Mouse (Mus musculus) heart, embryonic 16.5 days (tissue): ENCODE data around the gene Zg16. TPM values are rescaled to one million over a fixed set of nuclear protein-coding genes. Genes with fewer than 3 reads are reported as not detected.
A peak's percentile ranks its signal among the peaks of the same experiment; 100 is the strongest.
"Not testable (repeated sequence)": the region's sequence is repeated elsewhere in the genome, so short reads cannot be mapped to it uniquely, and the experiment has no call there.

Experiments used
- ATAC-seq: fragments of 200-750 bp; cut with Nextera tagmentation; replicated peaks from 2 replicates; pipeline ENCODE4 v1.8.0; 2017; ENCODE audit warnings: moderate number of reproducible peaks; ENCODE audit not compliant: insufficient read depth, low FRiP score; ENCODE audit errors: extremely low read depth
- H3K27ac ChIP-seq: fragments of 300-500 bp; sonication (generic); 2 replicates; pipeline ENCODE4 v1.5.1; 2014; ENCODE audit warnings: mild to moderate bottlenecking, low read length, control low read depth, moderate library complexity
- H3K27me3 ChIP-seq: fragments of 300-500 bp; sonication (generic); 2 replicates; pipeline ENCODE4 v1.6.1; 2014; ENCODE audit warnings: low read length, mixed read lengths; ENCODE audit not compliant: control insufficient read depth, insufficient read depth
- H3K36me3 ChIP-seq: fragments of 300-500 bp; sonication (generic); 2 replicates; pipeline ENCODE4 v1.6.1; 2014; ENCODE audit not compliant: control insufficient read depth, insufficient read depth
- H3K4me1 ChIP-seq: fragments of 300-500 bp; sonication (generic); 2 replicates; pipeline ENCODE4 v1.6.1; 2014; ENCODE audit warnings: low read length, mixed read lengths; ENCODE audit not compliant: control insufficient read depth, insufficient read depth
- H3K4me2 ChIP-seq: fragments of 300-500 bp; sonication (generic); 2 replicates; pipeline ENCODE4 v1.6.1; 2014; ENCODE audit warnings: low read depth, mild to moderate bottlenecking, control low read depth, low read length
- H3K4me3 ChIP-seq: fragments of 300-500 bp; sonication (generic); 2 replicates; pipeline ENCODE4 v1.5.1; 2014; ENCODE audit warnings: mild to moderate bottlenecking, control low read depth, low read length
- H3K9ac ChIP-seq: fragments of 300-500 bp; sonication (generic); 2 replicates; pipeline ENCODE4 v1.6.1; 2014; ENCODE audit warnings: low read length, control low read depth
- H3K9me3 ChIP-seq: fragments of 300-500 bp; sonication (generic); replicated peaks from 2 replicates; pipeline ENCODE4 v1.6.1; 2016; ENCODE audit warnings: low read length; ENCODE audit not compliant: control insufficient read depth
- WGBS: fragments of 180-500 bp; shearing (Covaris S2); extraction: QIAGEN DNeasy Blood & Tissue Kit; methylation state at CpG from one replicate; pipeline ENCODE4 v1.1.7; 2014; 5-methylcytosine and 5-hydroxymethylcytosine counted together
- polyA plus RNA-seq: library from polyadenylated mRNA; unstranded; fragments of >200 nt; fragmentation: Nextera tagmentation; extraction: Ambion mirVana; gene quantifications from 2 replicates; pipeline ENCODE4 v1.2.1, GENCODE M21; 2015

Zg16 gene
- 18.3 TPM in 1 of 2 replicates, not detected in the other for polyA plus RNA-seq

- H3K9me3 ChIP-seq, H3K27ac ChIP-seq, H3K4me1 ChIP-seq, H3K4me3 ChIP-seq, H3K9ac ChIP-seq, H3K27me3 ChIP-seq, H3K36me3 ChIP-seq, ATAC-seq, H3K4me2 ChIP-seq: not testable (repeated sequence)
- WGBS, result 65% methylated on average over 6 of the region's 6 CpGs
Measured at GRCm38 (mm10) chr7:127087278-127088010, at the start of gene Zg16. TSS of gene Zg16 (minus strand) at chr7:127087328.

- Histone ChIP-seq H3K4me3 (no peak overlapping the region; the same call in 1 of the 2 replicates), H3K9me3 (no peaks in the 10 kb centered on the region), H3K27ac (no peak overlapping the region), H3K36me3 (no peaks in the 10 kb centered on the region), H3K27me3 (no peaks in the 10 kb centered on the region), H3K4me1 (no peaks in the 10 kb centered on the region), H3K9ac (no peak overlapping the region), H3K4me2 (peak overlapping the region; percentile 1)
- WGBS, result 76% methylated on average over 22 of the region's 22 CpGs
- no peak for ATAC-seq
Measured at GRCm38 (mm10) chr7:127136181-127137071, 49.3 kb upstream of the Zg16 start.

- H3K9me3 ChIP-seq, result no peaks in the 10 kb centered on the region
- no peaks in the 10 kb centered on the region for H3K27me3 ChIP-seq
- no peak overlapping the region for H3K27ac ChIP-seq
- no peak overlapping the region for H3K9ac ChIP-seq
- H3K4me1 ChIP-seq, result no peaks in the 10 kb centered on the region
- ATAC-seq, result no peak
- 74% methylated on average over 11 of the region's 11 CpGs for WGBS
- H3K4me2 ChIP-seq, result no peak overlapping the region
- no peaks in the 10 kb centered on the region for H3K36me3 ChIP-seq
- no peak overlapping the region for H3K4me3 ChIP-seq
Measured at GRCm38 (mm10) chr7:127134821-127135447, 47.8 kb upstream of the Zg16 start.

GRCm38 (mm10) chr7:127133125-127133524 is 46.0 kb upstream of the Zg16 start:
- no peak overlapping the region for H3K4me3 ChIP-seq
- H3K9ac ChIP-seq, result no peak overlapping the region
- no peak for ATAC-seq
- H3K9me3 ChIP-seq, result no peaks in the 10 kb centered on the region
- no peaks in the 10 kb centered on the region for H3K27me3 ChIP-seq
- no peak overlapping the region for H3K4me2 ChIP-seq
- WGBS, result 64% methylated on average over 5 of the region's 5 CpGs
- no peaks in the 10 kb centered on the region for H3K36me3 ChIP-seq
- no peaks in the 10 kb centered on the region for H3K4me1 ChIP-seq
- no peak overlapping the region for H3K27ac ChIP-seq

GRCm38 (mm10) chr7:127129638-127130037 is 42.5 kb upstream of the Zg16 start:
- Histone ChIP-seq H3K9me3 (no peaks in the 10 kb centered on the region; the same call in 1 of the 2 replicates), H3K36me3 (no peaks in the 10 kb centered on the region), H3K27ac (no peak overlapping the region), H3K9ac (peak overlapping the region; percentile 20; the same call in 1 of the 2 replicates), H3K4me1 (no peaks in the 10 kb centered on the region), H3K27me3 (no peaks in the 10 kb centered on the region), H3K4me2 (no peak overlapping the region), H3K4me3 (no peak overlapping the region)
- no peak for ATAC-seq
- 10% methylated on average over 4 of the region's 4 CpGs for WGBS

- Histone ChIP-seq H3K27me3 (peaks cover 4% of the 10 kb centered on the region; the same call in 1 of the 2 replicates), H3K9ac (peak within 1 kb of the TSS; percentile 19; the same call in 1 of the 2 replicates), H3K4me3 (no peak within 1 kb of the TSS; the same call in 1 of the 2 replicates), H3K9me3 (peaks cover 8% of the 10 kb centered on the region), H3K4me2 (peak within 1 kb of the TSS; percentile 38; the same call in 1 of the 2 replicates), H3K4me1 (0 out of 2 replicates have a peak, but pooled peaks cover 8% of the 10 kb centered on the region), H3K36me3 (no peaks in the 10 kb centered on the region), H3K27ac (no peak within 1 kb of the TSS)
- no peak for ATAC-seq
- 19% methylated on average over 7 of the region's 7 CpGs for WGBS
Measured at GRCm38 (mm10) chr7:127121911-127122270, 34.8 kb upstream of the Zg16 start, which contains the start of gene Qprt. TSS of gene Qprt (minus strand) at chr7:127122226.

- Histone ChIP-seq H3K36me3 (no peaks in the 10 kb centered on the region), H3K27me3 (peaks cover 4% of the 10 kb centered on the region; the same call in 1 of the 2 replicates), H3K9me3 (peaks cover 8% of the 10 kb centered on the region), H3K9ac (peak overlapping the region; percentile 19; the same call in 1 of the 2 replicates), H3K4me3 (no peak overlapping the region; the same call in 1 of the 2 replicates), H3K4me1 (0 out of 2 replicates have a peak, but pooled peaks cover 8% of the 10 kb centered on the region), H3K4me2 (peak overlapping the region; percentile 38; the same call in 1 of the 2 replicates), H3K27ac (no peak overlapping the region)
- 20% methylated on average over 21 of the region's 21 CpGs for WGBS
- ATAC-seq, result no peak
Measured at GRCm38 (mm10) chr7:127121061-127121910, 34.2 kb upstream of the Zg16 start.
